Mouse (Mus musculus): ENCODE data around the gene Magt1. TPM values are rescaled to one million over a fixed set of nuclear protein-coding genes. Genes with fewer than 3 reads are reported as not detected.

The Magt1 gene
- 33.5 and 38.3 TPM in 2 replicates for polyA plus RNA-seq (2016; fragmentation: Nextera tagmentation; extraction: Ambion mirVana)

GRCm38 (mm10) chrX:106011465-106012159 lies at the start of gene Magt1:
TSS of gene Magt1 (minus strand) at chrX:106011906.
- Histone ChIP-seq H3K36me3 (replicated peaks) (no peaks in the 10 kb centered on the region), H3K4me3 (replicated peaks) (peak within 1 kb of the TSS; percentile 55), H3K27me3 (no peaks in the 10 kb centered on the region; the same call in 1 of the 2 replicates), H3K27ac (peak within 1 kb of the TSS; percentile 83), H3K9me3 (no peaks in the 10 kb centered on the region), H3K9ac (peak within 1 kb of the TSS; percentile 57), H3K4me2 (peak within 1 kb of the TSS; percentile 51), H3K4me1 (no peaks in the 10 kb centered on the region; the same call in 1 of the 2 replicates)
- WGBS = 12% methylated on average over 44 of the region's 45 CpGs
- ATAC-seq (ENCODE audit: low FRiP score) = peak; percentile 95

GRCm38 (mm10) chrX:106048191-106048590 lies 36.5 kb upstream of the Magt1 start:
- no peaks in the 10 kb centered on the region for H3K36me3 ChIP-seq (replicated peaks)
- H3K4me1 ChIP-seq = no peaks in the 10 kb centered on the region
- ATAC-seq (ENCODE audit: low FRiP score) = no peak
- no peaks in the 10 kb centered on the region for H3K27me3 ChIP-seq
- no peaks in the 10 kb centered on the region for H3K9me3 ChIP-seq
- no peak overlapping the region for H3K9ac ChIP-seq
- H3K4me2 ChIP-seq = no peak overlapping the region
- WGBS = 89% methylated on average over 1 of the region's 1 CpGs
- no peak overlapping the region for H3K27ac ChIP-seq
- no peak overlapping the region for H3K4me3 ChIP-seq (replicated peaks)

GRCm38 (mm10) chrX:106045928-106046327 lies 34.2 kb upstream of the Magt1 start:
- H3K9ac ChIP-seq = no peak overlapping the region
- no peak overlapping the region for H3K4me2 ChIP-seq
- H3K27me3 ChIP-seq = no peaks in the 10 kb centered on the region; the same call in 1 of the 2 replicates
- H3K27ac ChIP-seq = no peak overlapping the region
- H3K4me1 ChIP-seq = no peaks in the 10 kb centered on the region
- WGBS = 85% methylated on average over 9 of the region's 9 CpGs
- no peaks in the 10 kb centered on the region for H3K9me3 ChIP-seq
- no peak overlapping the region for H3K4me3 ChIP-seq (replicated peaks)
- no peak for ATAC-seq (ENCODE audit: low FRiP score)
- no peaks in the 10 kb centered on the region for H3K36me3 ChIP-seq (replicated peaks)

- WGBS = 48% methylated on average over 2 of the region's 2 CpGs
- H3K36me3 ChIP-seq (replicated peaks) = no peaks in the 10 kb centered on the region
- H3K4me3 ChIP-seq (replicated peaks) = no peak overlapping the region
- no peaks in the 10 kb centered on the region for H3K9me3 ChIP-seq
- no peak for ATAC-seq (ENCODE audit: low FRiP score)
- no peak overlapping the region for H3K4me2 ChIP-seq
- H3K27ac ChIP-seq = no peak overlapping the region
- no peaks in the 10 kb centered on the region for H3K4me1 ChIP-seq
- no peak overlapping the region for H3K9ac ChIP-seq
- no peaks in the 10 kb centered on the region; the same call in 1 of the 2 replicates for H3K27me3 ChIP-seq
Observed at GRCm38 (mm10) chrX:106045455-106045854, 33.7 kb upstream of the Magt1 start.

- ATAC-seq (ENCODE audit: low FRiP score) = no peak
- 68% methylated on average over 8 of the region's 8 CpGs for WGBS
- Histone ChIP-seq H3K4me1 (no peaks in the 10 kb centered on the region), H3K36me3 (replicated peaks) (no peaks in the 10 kb centered on the region), H3K27ac (no peak overlapping the region), H3K27me3 (no peaks in the 10 kb centered on the region; the same call in 1 of the 2 replicates), H3K4me3 (replicated peaks) (no peak overlapping the region), H3K9ac (no peak overlapping the region), H3K4me2 (no peak overlapping the region), H3K9me3 (no peaks in the 10 kb centered on the region)
Observed at GRCm38 (mm10) chrX:106043863-106044617, 32.3 kb upstream of the Magt1 start.

- Histone ChIP-seq H3K9me3 (no peaks in the 10 kb centered on the region), H3K4me2 (no peak overlapping the region), H3K9ac (no peak overlapping the region), H3K27ac (no peak overlapping the region), H3K4me1 (no peaks in the 10 kb centered on the region), H3K27me3 (no peaks in the 10 kb centered on the region; the same call in 1 of the 2 replicates), H3K4me3 (replicated peaks) (no peak overlapping the region), H3K36me3 (replicated peaks) (no peaks in the 10 kb centered on the region)
- WGBS = 94% methylated on average over 3 of the region's 3 CpGs
- no peak for ATAC-seq (ENCODE audit: low FRiP score)
Observed at GRCm38 (mm10) chrX:106037185-106037752, 25.6 kb upstream of the Magt1 start.

- H3K27me3 ChIP-seq = no peaks in the 10 kb centered on the region
- 65% methylated on average over 2 of the region's 2 CpGs for WGBS
- H3K4me1 ChIP-seq = no peaks in the 10 kb centered on the region
- no peaks in the 10 kb centered on the region for H3K36me3 ChIP-seq (replicated peaks)
- no peak for ATAC-seq (ENCODE audit: low FRiP score)
- no peak overlapping the region for H3K4me3 ChIP-seq (replicated peaks)
- no peak overlapping the region for H3K4me2 ChIP-seq
- H3K9ac ChIP-seq = no peak overlapping the region
- H3K27ac ChIP-seq = no peak overlapping the region
- H3K9me3 ChIP-seq = no peaks in the 10 kb centered on the region
Observed at GRCm38 (mm10) chrX:106035727-106036126, 24.0 kb upstream of the Magt1 start.

- Histone ChIP-seq H3K9ac (no peak overlapping the region), H3K9me3 (no peaks in the 10 kb centered on the region), H3K4me3 (replicated peaks) (no peak overlapping the region), H3K27ac (no peak overlapping the region), H3K4me2 (no peak overlapping the region), H3K36me3 (replicated peaks) (no peaks in the 10 kb centered on the region), H3K4me1 (peaks cover 2% of the 10 kb centered on the region), H3K27me3 (peaks cover 3% of the 10 kb centered on the region; the same call in 1 of the 2 replicates)
- no peak for ATAC-seq (ENCODE audit: low FRiP score)
Observed at GRCm38 (mm10) chrX:106031124-106031523, 19.4 kb upstream of the Magt1 start.

- Histone ChIP-seq H3K4me1 (peaks cover 2% of the 10 kb centered on the region), H3K9me3 (no peaks in the 10 kb centered on the region), H3K27me3 (peaks cover 3% of the 10 kb centered on the region; the same call in 1 of the 2 replicates), H3K36me3 (replicated peaks) (no peaks in the 10 kb centered on the region), H3K9ac (no peak overlapping the region), H3K4me2 (no peak overlapping the region), H3K27ac (no peak overlapping the region), H3K4me3 (replicated peaks) (no peak overlapping the region)
- 88% methylated on average over 5 of the region's 5 CpGs for WGBS
- ATAC-seq (ENCODE audit: low FRiP score) = no peak
Observed at GRCm38 (mm10) chrX:106030176-106030575, 18.5 kb upstream of the Magt1 start.

GRCm38 (mm10) chrX:106027343-106027674 lies 15.6 kb upstream of the Magt1 start:
- 28% methylated on average over 8 of the region's 8 CpGs for WGBS
- Histone ChIP-seq H3K9ac (peak overlapping the region; percentile 59), H3K36me3 (replicated peaks) (no peaks in the 10 kb centered on the region), H3K4me3 (replicated peaks) (peak overlapping the region; percentile 49), H3K27ac (peak overlapping the region; percentile 53), H3K9me3 (no peaks in the 10 kb centered on the region), H3K4me1 (peaks cover 2% of the 10 kb centered on the region), H3K4me2 (peak overlapping the region; percentile 50), H3K27me3 (peaks cover 3% of the 10 kb centered on the region; the same call in 1 of the 2 replicates)
- ATAC-seq (ENCODE audit: low FRiP score) = no peak

GRCm38 (mm10) chrX:106026418-106027342 lies 15.0 kb upstream of the Magt1 start, which contains the start of gene Atp7a:
TSS of gene Atp7a (plus strand) at chrX:106027276.
- peak; percentile 97 for ATAC-seq (ENCODE audit: low FRiP score)
- peaks cover 2% of the 10 kb centered on the region for H3K4me1 ChIP-seq
- H3K27me3 ChIP-seq = peaks cover 3% of the 10 kb centered on the region; the same call in 1 of the 2 replicates
- H3K27ac ChIP-seq = peak within 1 kb of the TSS; percentile 61
- H3K4me2 ChIP-seq = peak within 1 kb of the TSS; percentile 50
- WGBS = 11% methylated on average over 36 of the region's 36 CpGs
- H3K9me3 ChIP-seq = no peaks in the 10 kb centered on the region
- peak within 1 kb of the TSS; percentile 49 for H3K4me3 ChIP-seq (replicated peaks)
- H3K36me3 ChIP-seq (replicated peaks) = no peaks in the 10 kb centered on the region
- peak within 1 kb of the TSS; percentile 59 for H3K9ac ChIP-seq
